Mouse (Mus musculus): ENCODE measurements around the gene Cox4i1. TPM values are rescaled to one million over a fixed set of nuclear protein-coding genes. Genes with fewer than 3 reads are reported as not detected.

Gene Cox4i1
- total RNA-seq, 2 experiments from 2014 or later: 1,090 to 1,232 TPM

GRCm38 (mm10) chr8:120657415-120657814 lies 10.6 kb upstream of the Cox4i1 start:
- no peak for DNase-seq (ENCODE audit: extremely low spot score in 1 of 2, low spot score in 1 of 2)

DNA sequence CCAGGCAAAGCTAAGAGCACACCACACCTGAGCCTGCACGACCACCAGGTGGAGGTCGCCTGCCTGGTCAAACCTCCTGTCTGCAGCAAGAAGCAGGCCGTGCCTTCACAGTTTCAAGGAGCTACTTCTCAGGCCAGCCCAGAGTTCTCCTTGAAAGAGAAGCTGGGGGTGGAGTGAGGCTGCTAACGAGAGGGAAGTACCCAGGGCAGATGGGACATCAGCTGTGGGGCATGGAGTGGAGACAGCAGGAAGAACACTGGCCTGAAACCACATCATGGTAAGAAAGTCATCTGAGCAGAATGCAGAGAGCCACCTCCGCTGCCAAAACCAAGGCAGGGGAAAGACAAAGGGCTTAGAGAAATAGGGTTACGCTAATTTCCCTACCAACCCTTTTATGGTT lies 3.5 kb upstream of the Cox4i1 start:
- no peak for DNase-seq (ENCODE audit: extremely low spot score in 1 of 2, low spot score in 1 of 2)

- DNase-seq (ENCODE audit: extremely low spot score in 1 of 2, low spot score in 1 of 2): no peak
These were observed 2.1 kb upstream of the Cox4i1 start for GRCm38 (mm10) chr8:120665726-120666455.

- DNase-seq (ENCODE audit: extremely low spot score in 1 of 2, low spot score in 1 of 2): no peak
These were observed 1.1 kb upstream of the Cox4i1 start for GRCm38 (mm10) chr8:120666807-120667470.

DNA sequence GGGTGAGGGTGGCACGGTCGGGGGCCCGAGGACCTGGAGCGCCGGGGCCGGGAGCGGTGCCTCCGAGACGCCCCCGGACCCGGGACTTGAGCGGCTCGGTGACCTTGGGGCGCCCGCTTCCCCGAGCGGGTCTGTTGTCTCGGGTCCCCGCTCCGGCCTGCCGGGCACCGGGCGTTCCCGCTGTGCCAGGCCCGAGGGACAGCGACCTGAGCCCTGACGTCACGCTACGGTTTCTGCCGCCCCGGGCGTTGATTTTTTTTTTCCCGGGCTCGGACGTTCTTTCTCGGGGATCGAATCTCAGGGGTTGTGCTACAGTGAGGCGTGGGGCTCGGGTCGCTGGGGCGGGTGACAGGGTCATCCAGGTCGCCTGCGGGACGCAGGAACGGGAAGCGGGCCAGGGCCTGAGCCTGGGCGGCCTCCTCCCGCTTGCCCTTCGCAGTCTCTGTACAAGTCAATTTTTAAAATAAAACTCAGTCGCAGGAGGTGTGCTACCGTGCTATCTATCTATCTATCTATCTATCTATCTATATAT lies 418 bp downstream of the Cox4i1 start, which contains the start of gene Emc8:
Emc8 (minus strand) TSS at position 200 of the 532 bp plus-strand sequence.
- DNase-seq (ENCODE audit: extremely low spot score in 1 of 2, low spot score in 1 of 2): no peak

DNA sequence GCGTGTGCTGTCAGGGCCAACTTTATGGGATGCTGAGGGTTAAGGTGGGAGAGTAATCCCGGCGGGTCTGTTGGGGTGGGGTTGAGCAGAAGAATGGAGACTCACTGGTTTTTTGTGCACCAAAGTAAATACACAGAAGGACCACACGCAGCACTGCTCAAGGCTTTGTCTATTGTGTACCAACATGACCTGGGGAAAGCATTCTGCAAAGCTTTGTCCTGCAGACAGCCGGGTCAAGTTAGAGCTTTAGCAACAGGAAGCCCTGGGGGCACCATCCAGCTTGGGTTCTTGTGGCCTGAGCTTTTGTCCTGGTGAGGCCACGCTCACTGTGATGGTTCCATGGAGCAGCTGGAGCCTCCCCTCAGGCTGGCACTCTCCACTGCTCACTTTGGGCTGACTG lies 3.8 kb downstream of the Cox4i1 start:
- no peak for DNase-seq (ENCODE audit: extremely low spot score in 1 of 2, low spot score in 1 of 2)

- no peak for DNase-seq (ENCODE audit: extremely low spot score in 1 of 2, low spot score in 1 of 2)
These were observed 4.7 kb downstream of the Cox4i1 start for GRCm38 (mm10) chr8:120672626-120673229.

- DNase-seq (ENCODE audit: extremely low spot score in 1 of 2, low spot score in 1 of 2): no peak
These were observed 5.3 kb downstream of the Cox4i1 start for GRCm38 (mm10) chr8:120673298-120673697.

DNA sequence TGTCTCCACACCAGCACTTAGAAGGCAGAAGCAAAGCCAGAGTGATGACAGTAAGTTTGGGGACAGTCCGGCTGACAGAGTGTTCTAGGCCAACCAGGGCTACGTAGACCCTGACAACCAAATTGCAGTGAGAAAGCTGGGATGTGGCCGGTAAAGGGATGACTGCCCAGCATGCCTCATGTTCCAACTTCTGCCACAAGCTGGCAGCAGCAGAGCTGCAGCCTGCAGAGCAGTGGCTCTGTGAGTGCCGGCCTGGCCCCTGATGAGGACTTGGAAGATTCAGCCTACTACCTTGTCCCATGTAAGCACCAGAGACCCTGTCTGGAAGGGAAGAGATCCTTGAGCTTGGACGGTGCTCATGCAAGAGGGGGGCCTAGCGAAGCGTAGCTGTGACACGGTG lies 7.7 kb downstream of the Cox4i1 start:
- no peak for DNase-seq (ENCODE audit: extremely low spot score in 1 of 2, low spot score in 1 of 2)

GRCm38 (mm10) chr8:120678447-120678846 lies 10.4 kb downstream of the Cox4i1 start:
- DNase-seq (ENCODE audit: extremely low spot score in 1 of 2, low spot score in 1 of 2): peak; percentile 83 to 98

- DNase-seq (ENCODE audit: extremely low spot score in 1 of 2, low spot score in 1 of 2): no peak
These were observed 11.8 kb downstream of the Cox4i1 start for GRCm38 (mm10) chr8:120679629-120680387.

DNA sequence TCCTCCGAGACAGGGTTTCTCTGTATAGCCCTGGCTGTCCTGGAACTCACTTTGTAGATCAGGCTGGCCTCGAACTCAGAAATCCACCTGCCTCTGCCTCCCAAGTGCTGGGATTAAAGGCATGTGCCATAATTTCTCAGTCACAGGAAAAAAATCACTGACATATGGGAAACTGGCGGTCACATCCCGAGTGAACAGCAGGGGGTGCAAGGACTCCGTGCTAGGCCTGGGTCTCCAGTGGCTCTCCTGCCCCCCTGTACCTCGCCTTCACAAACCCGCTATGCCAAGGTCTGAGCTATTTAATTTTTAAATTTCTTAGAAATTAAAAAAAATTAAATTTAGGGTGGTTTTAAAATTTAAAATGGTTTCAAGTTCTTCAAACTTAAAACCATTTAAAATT lies 12.4 kb downstream of the Cox4i1 start:
- peak; percentile 36 to 64 for DNase-seq (ENCODE audit: extremely low spot score in 1 of 2, low spot score in 1 of 2)

GRCm38 (mm10) chr8:120681113-120681512 lies 13.1 kb downstream of the Cox4i1 start:
- DNase-seq (ENCODE audit: extremely low spot score in 1 of 2, low spot score in 1 of 2): no peak

DNA sequence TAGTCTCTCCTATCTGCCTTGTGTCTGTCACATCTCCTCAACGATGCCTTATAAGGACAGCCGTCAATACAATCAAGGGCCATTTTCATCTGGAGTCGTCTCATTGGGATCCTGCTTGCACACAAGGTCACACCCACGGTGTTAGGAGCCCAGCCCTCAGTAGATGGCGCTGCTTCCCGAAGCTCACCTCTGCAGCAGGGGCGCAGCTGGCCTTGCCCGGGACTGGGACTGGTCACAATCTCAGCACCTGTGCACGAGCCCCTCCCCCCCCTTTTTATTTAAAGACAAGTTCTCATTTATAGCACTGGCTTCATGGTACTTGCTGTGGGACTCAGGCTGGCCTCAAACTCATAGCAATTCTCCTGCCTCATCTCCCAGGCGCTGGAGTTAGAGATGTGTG lies 15.6 kb downstream of the Cox4i1 start:
- DNase-seq (ENCODE audit: extremely low spot score in 1 of 2, low spot score in 1 of 2): peak in 1 of 2 experiments; percentile 71

DNA sequence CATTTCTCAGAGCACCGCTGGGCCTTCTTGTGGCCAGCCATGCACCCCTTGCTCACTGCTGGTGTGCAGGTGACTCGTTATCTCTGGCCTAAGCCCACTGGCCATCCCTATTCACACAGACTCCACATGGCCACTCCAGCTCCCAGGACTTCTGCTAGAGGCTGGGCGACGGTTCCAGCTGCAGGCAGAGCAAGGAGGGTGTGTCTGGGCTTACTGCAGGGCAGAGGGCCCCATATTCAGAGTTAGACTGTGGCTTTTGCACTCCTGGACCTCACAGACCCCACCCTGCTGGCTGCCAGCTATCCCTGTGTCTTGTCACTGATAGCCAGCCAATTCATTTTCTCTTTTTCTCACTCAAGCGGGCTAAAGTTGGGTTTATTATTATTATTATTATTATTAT lies 16.1 kb downstream of the Cox4i1 start:
- no peak for DNase-seq (ENCODE audit: extremely low spot score in 1 of 2, low spot score in 1 of 2)

DNA sequence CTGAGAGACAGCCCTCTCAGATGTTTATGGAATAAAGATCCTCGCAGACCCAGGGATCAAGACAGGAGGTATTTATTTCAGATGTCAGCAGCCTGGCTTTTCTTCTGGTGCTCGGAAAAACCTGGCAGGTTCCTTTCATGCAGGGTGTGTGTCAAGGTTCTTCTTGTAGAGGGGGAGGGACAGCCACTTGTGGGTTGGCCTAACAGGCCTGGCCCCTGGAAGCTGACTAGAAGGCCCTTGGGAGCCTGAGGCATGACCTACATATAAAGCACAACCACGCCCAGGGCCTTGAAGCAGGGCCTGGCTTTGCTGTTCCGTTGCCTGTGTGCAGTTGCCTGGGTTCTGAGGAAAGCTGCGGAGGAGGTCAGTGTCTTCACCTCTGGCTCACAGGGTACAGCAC lies 17.1 kb downstream of the Cox4i1 start:
- DNase-seq (ENCODE audit: extremely low spot score in 1 of 2, low spot score in 1 of 2): no peak

- no peak for DNase-seq (ENCODE audit: extremely low spot score in 1 of 2, low spot score in 1 of 2)
These were observed 17.6 kb downstream of the Cox4i1 start for GRCm38 (mm10) chr8:120685591-120685990.

- DNase-seq (ENCODE audit: extremely low spot score in 1 of 2, low spot score in 1 of 2): no peak
These were observed 18.0 kb downstream of the Cox4i1 start for GRCm38 (mm10) chr8:120686051-120686450.

DNA sequence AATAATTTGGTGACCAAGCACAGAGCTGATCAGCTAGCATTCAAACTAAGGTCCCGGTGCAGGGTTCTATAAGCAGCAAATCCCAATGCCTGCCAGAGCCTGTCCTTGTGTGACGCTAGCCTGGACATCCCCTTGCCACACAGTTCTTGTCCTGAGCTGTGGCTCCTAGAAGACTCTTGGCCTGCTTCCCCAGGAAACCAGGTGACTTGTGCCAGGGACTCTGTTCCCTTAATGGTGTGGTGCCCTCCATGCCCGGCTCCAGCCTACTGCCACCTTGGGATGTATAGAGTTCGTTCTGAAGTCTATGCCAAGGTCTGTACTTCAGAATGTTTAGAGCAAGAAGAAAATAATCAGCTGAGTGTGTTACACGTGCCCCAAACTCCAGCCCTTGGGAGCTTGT lies 18.6 kb downstream of the Cox4i1 start:
- no peak for DNase-seq (ENCODE audit: extremely low spot score in 1 of 2, low spot score in 1 of 2)

GRCm38 (mm10) chr8:120687786-120688185 lies 19.8 kb downstream of the Cox4i1 start:
- DNase-seq (ENCODE audit: extremely low spot score in 1 of 2, low spot score in 1 of 2): no peak

GRCm38 (mm10) chr8:120688511-120688910 lies 20.5 kb downstream of the Cox4i1 start:
- no peak for DNase-seq (ENCODE audit: extremely low spot score in 1 of 2, low spot score in 1 of 2)
